Mouse (Mus musculus): ENCODE measurements at regions not wholly inside any gene's neighbourhood (a gene's known extent, or its start where the extent isn't known, plus 50 kb on each side); places are given as distances from the start of the nearest gene placed in this dataset.

- 82% methylated on average over 1 of the region's 1 CpGs for WGBS
- H3K27ac ChIP-seq (replicated peaks): no peak overlapping the region
- H3K9me3 ChIP-seq: no peaks in the 10 kb centered on the region
- no peak for DNase-seq (ENCODE audit: low spot score)
- H3K4me1 ChIP-seq: no peaks in the 10 kb centered on the region
- no peaks in the 10 kb centered on the region for H3K27me3 ChIP-seq (replicated peaks; ENCODE audit: low read depth, poor library complexity, severe bottlenecking)
- H3K36me3 ChIP-seq (replicated peaks): no peaks in the 10 kb centered on the region
- H3K4me3 ChIP-seq: no peak overlapping the region
Observed at GRCm38 (mm10) chr9:25426941-25427340, 54.4 kb upstream of the Eepd1 start.

- H3K9me3 ChIP-seq: no peaks in the 10 kb centered on the region
- H3K27me3 ChIP-seq (replicated peaks; ENCODE audit: low read depth, poor library complexity, severe bottlenecking): no peaks in the 10 kb centered on the region
- DNase-seq (ENCODE audit: low spot score): no peak
- no peaks in the 10 kb centered on the region for H3K36me3 ChIP-seq (replicated peaks)
- H3K4me3 ChIP-seq: no peak overlapping the region
- WGBS: 86% methylated on average over 6 of the region's 6 CpGs
- no peak overlapping the region for H3K27ac ChIP-seq (replicated peaks)
- no peaks in the 10 kb centered on the region for H3K4me1 ChIP-seq
Observed at GRCm38 (mm10) chr9:25429450-25430213, 51.7 kb upstream of the Eepd1 start.
